Mouse (Mus musculus) CH12.LX (cell line): ENCODE results near the gene Spon2. TPM values are rescaled to one million over a fixed set of nuclear protein-coding genes. Genes with fewer than 3 reads are reported as not detected.

Experiments used
- DNase-seq: peaks from one replicate; pipeline ENCODE4 v3.0.0-alpha.2; 2013; ENCODE audit errors: extremely low read depth
- H3K27ac ChIP-seq: 2 replicates; pipeline ENCODE4 v1.5.1; 2012; ENCODE audit warnings: low read depth, mild to moderate bottlenecking, control low read depth, moderate library complexity; ENCODE audit not compliant: insufficient read depth
- H3K27me3 ChIP-seq: replicated peaks from 2 replicates; pipeline ENCODE3; 2012; ENCODE audit warnings: inconsistent platforms
- H3K36me3 ChIP-seq, 2 experiments: replicated peaks in 1 of 2; 2 replicates each; pipeline versions ENCODE3 to v1.6.1; 2012; ENCODE audit warnings: inconsistent platforms in 1 of 2, low read length in 1 of 2, mild to moderate bottlenecking in 1 of 2, mixed read lengths in 1 of 2, moderate library complexity in 1 of 2; ENCODE audit not compliant: control insufficient read depth in 1 of 2, insufficient read depth in 1 of 2
- H3K4me1 ChIP-seq, 2 experiments: 2 replicates each; pipeline ENCODE4 v1.6.1; 2012; ENCODE audit warnings: inconsistent platforms in 1 of 2, moderate library complexity in 1 of 2; ENCODE audit not compliant: insufficient read depth in 2 of 2, control insufficient read depth in 1 of 2
- H3K4me2 ChIP-seq: 2 replicates; pipeline ENCODE4 v1.6.1; 2012; ENCODE audit warnings: low read depth, mild to moderate bottlenecking, control low read depth; ENCODE audit not compliant: poor library complexity, insufficient read depth, severe bottlenecking
- H3K4me3 ChIP-seq, 3 experiments: fragments of 150-350 bp in 1 of 3; sonication (generic) in 1 of 3; replicated peaks in 1 of 3; 2 replicates each; pipeline versions ENCODE3 to v1.5.1; 2011 to 2012; ENCODE audit warnings: low read depth in 2 of 3, low read length in 2 of 3, mild to moderate bottlenecking in 2 of 3, moderate library complexity in 2 of 3, control low read depth in 1 of 3, improper control_type of control experiment in 1 of 3, inconsistent platforms in 1 of 3, mixed read lengths in 1 of 3; ENCODE audit not compliant: poor library complexity in 1 of 3
- H3K79me2 ChIP-seq: replicated peaks from 2 replicates; pipeline ENCODE4 v1.6.1; 2012; ENCODE audit warnings: mild to moderate bottlenecking, moderate library complexity; ENCODE audit not compliant: control insufficient read depth, poor library complexity, insufficient read depth, severe bottlenecking; ENCODE audit errors: extremely low read depth
- H3K9ac ChIP-seq: 2 replicates; pipeline ENCODE4 v1.6.1; 2012; ENCODE audit warnings: low read depth, mild to moderate bottlenecking, control low read depth, moderate library complexity; ENCODE audit not compliant: insufficient read depth
- H3K9me3 ChIP-seq: replicated peaks from 2 replicates; pipeline ENCODE3; 2012; ENCODE audit warnings: low read length, inconsistent platforms, mixed read lengths
- BHLHE40 ChIP-seq: IDR thresholded peaks from 2 replicates; pipeline ENCODE4 v1.6.1; 2011; ENCODE audit warnings: mild to moderate bottlenecking, low read depth, low read length, improper control_type of control experiment
- CHD2 ChIP-seq: IDR thresholded peaks from 2 replicates; pipeline ENCODE4 v1.6.1; 2011; ENCODE audit warnings: low read length, improper control_type of control experiment
- CTCF ChIP-seq, 2 experiments: IDR thresholded peaks in 1 of 2; conservative IDR thresholded peaks in 1 of 2; 2 replicates each; pipeline ENCODE4 v1.5.1; 2011 to 2012; ENCODE audit warnings: low read depth in 2 of 2, low read length in 2 of 2, improper control_type of control experiment in 1 of 2, inconsistent platforms in 1 of 2, mild to moderate bottlenecking in 1 of 2, moderate library complexity in 1 of 2
- EP300 ChIP-seq: IDR thresholded peaks from 2 replicates; pipeline ENCODE4 v1.6.1; 2011; ENCODE audit warnings: low read length, improper control_type of control experiment
- ETS1 ChIP-seq: conservative IDR thresholded peaks from 2 replicates; pipeline ENCODE4 v1.6.1; 2012; ENCODE audit warnings: low read depth, mild to moderate bottlenecking, inconsistent platforms, low read length, improper control_type of control experiment, moderate library complexity
- HCFC1 ChIP-seq: IDR thresholded peaks from 2 replicates; pipeline ENCODE4 v1.6.1; 2012; ENCODE audit warnings: low read depth, mild to moderate bottlenecking, inconsistent platforms, low read length, improper control_type of control experiment
- JUN ChIP-seq: IDR thresholded peaks from 2 replicates; pipeline ENCODE4 v1.6.1; 2011; ENCODE audit warnings: low read depth, mild to moderate bottlenecking, low read length, improper control_type of control experiment, moderate library complexity; ENCODE audit not compliant: insufficient read depth
- JUND ChIP-seq: conservative IDR thresholded peaks from 2 replicates; pipeline ENCODE4 v1.6.1; 2011; ENCODE audit warnings: low read depth, low read length, improper control_type of control experiment
- MAFK ChIP-seq: IDR thresholded peaks from 2 replicates; pipeline ENCODE4 v1.6.1; 2011; ENCODE audit warnings: low read length, improper control_type of control experiment; ENCODE audit not compliant: insufficient replicate concordance
- MAX ChIP-seq: IDR thresholded peaks from 2 replicates; pipeline ENCODE4 v1.6.1; 2011; ENCODE audit warnings: low read length, improper control_type of control experiment
- MEF2A ChIP-seq: IDR thresholded peaks from 2 replicates; pipeline ENCODE4 v1.6.1; 2014; ENCODE audit warnings: low read depth, mild to moderate bottlenecking, inconsistent platforms, low read length, improper control_type of control experiment, borderline replicate concordance
- MXI1 ChIP-seq: IDR thresholded peaks from 2 replicates; pipeline ENCODE4 v1.6.1; 2011; ENCODE audit warnings: mild to moderate bottlenecking, low read depth, low read length, improper control_type of control experiment
- MYC ChIP-seq: IDR thresholded peaks from 2 replicates; pipeline ENCODE4 v1.6.1; 2011; ENCODE audit warnings: low read depth, mild to moderate bottlenecking, improper control_type of control experiment, low read length
- NRF1 ChIP-seq: IDR thresholded peaks from 2 replicates; pipeline ENCODE4 v1.6.1; 2014; ENCODE audit warnings: low read depth, mild to moderate bottlenecking, inconsistent platforms, low read length, improper control_type of control experiment, moderate library complexity
- POLR2AphosphoS2 ChIP-seq: IDR thresholded peaks from 2 replicates; pipeline ENCODE4 v1.6.1; 2011; ENCODE audit warnings: low read depth, low read length, improper control_type of control experiment
- RCOR1 ChIP-seq: conservative IDR thresholded peaks from 2 replicates; pipeline ENCODE4 v1.6.1; 2012; ENCODE audit warnings: low read depth, mild to moderate bottlenecking, inconsistent platforms, low read length, improper control_type of control experiment
- SIN3A ChIP-seq: IDR thresholded peaks from 2 replicates; pipeline ENCODE4 v1.6.1; 2012; ENCODE audit warnings: low read length, improper control_type of control experiment, inconsistent platforms
- TBP ChIP-seq: conservative IDR thresholded peaks from 2 replicates; pipeline ENCODE4 v1.6.1; 2011; ENCODE audit warnings: low read depth, low read length, improper control_type of control experiment
- UBTF ChIP-seq: IDR thresholded peaks from 2 replicates; pipeline ENCODE4 v1.6.1; 2012; ENCODE audit warnings: low read depth, mild to moderate bottlenecking, inconsistent platforms, low read length, improper control_type of control experiment, moderate library complexity
- USF1 ChIP-seq: IDR thresholded peaks from 2 replicates; pipeline ENCODE4 v1.6.1; 2014; ENCODE audit warnings: low read depth, mild to moderate bottlenecking, inconsistent platforms, low read length, improper control_type of control experiment
- ZKSCAN1 ChIP-seq: IDR thresholded peaks from 2 replicates; pipeline ENCODE4 v1.6.1; 2012; ENCODE audit warnings: low read depth, inconsistent platforms, low read length, improper control_type of control experiment, borderline replicate concordance
- ZMIZ1 ChIP-seq: IDR thresholded peaks from 2 replicates; pipeline ENCODE4 v1.6.1; 2012; ENCODE audit warnings: low read depth, mild to moderate bottlenecking, inconsistent platforms, low read length, improper control_type of control experiment
- ZNF384 ChIP-seq: IDR thresholded peaks from 2 replicates; pipeline ENCODE4 v1.6.1; 2012; ENCODE audit warnings: low read depth, low read length, improper control_type of control experiment, inconsistent platforms
- dilution Hi-C: fragments of 300-500 bp; cut with MboI; formaldehyde crosslinking; loops from 2 replicates; pipeline ENCODE4 v1.14.3; 2020; ENCODE audit warnings: low sequenced_read_pairs; ENCODE audit not compliant: extremely low pct_unique_long_range_greater_than_20kb, extremely low pct_ligation_motif_present
- in situ Hi-C: fragments of 300-500 bp; cut with MboI; formaldehyde crosslinking; loops from 3 replicates; pipeline ENCODE4 v1.14.3; 2019; ENCODE audit warnings: low sequenced_read_pairs, low pct_ligation_motif_present, low pct_unique_long_range_greater_than_20kb, mixed read lengths
- polyA plus RNA-seq: library from polyadenylated mRNA; unstranded; fragments of >175 nt; gene quantifications from 2 replicates; pipeline ENCODE4 v1.2.1, GENCODE M21; 2012; ENCODE audit warnings: low read depth; ENCODE audit not compliant: insufficient read length
- total RNA-seq, 2 experiments: library from RNA; depleted of rRNA; stranded (reverse); fragments of 300-350 nt in 1 of 2; fragments of >200 nt in 1 of 2; gene quantifications; 2 replicates each; pipeline ENCODE4 v1.2.3; 2012 to 2014

Spon2 gene
- 0.21 TPM in 1 of 2 replicates, not detected in the other for total RNA-seq (2012; rRNA removed)
- total RNA-seq (2014; rRNA removed) = not detected in 2 replicates
- not detected in 2 replicates for polyA plus RNA-seq

DNA sequence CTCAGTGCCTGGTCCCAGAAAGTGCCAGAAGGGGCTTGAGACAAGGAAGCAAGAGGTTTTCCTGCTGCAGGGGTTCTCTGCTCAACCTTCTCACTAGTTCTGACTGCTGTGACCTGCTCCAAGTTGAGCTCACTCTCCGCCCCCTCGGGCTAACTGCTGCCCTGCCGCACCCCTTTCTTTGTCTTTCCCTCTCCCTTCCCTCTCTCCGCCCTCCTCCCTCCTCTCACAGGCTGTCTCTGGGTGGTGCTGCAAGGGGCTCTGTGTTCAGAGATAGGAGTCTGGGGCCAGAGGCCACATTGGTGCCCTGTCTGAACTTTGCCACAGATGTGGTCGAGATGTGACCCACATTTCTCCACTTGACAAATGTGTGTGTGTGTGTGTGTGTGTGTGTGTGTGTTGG is at the start of gene Spon2:
Spon2 (minus strand) TSS at position 375 of the 400 bp plus-strand sequence.
- no peak for DNase-seq
- Histone ChIP-seq H3K4me1 (no peaks in the 10 kb centered on the region), H3K9ac (no peak within 1 kb of the TSS), H3K27ac (no peak within 1 kb of the TSS), H3K9me3 (no peaks in the 10 kb centered on the region), H3K4me3 (no peak within 1 kb of the TSS), H3K4me2 (no peak within 1 kb of the TSS), H3K79me2 (no peaks in the 10 kb centered on the region), H3K36me3 (no peaks in the 10 kb centered on the region), H3K27me3 (peaks cover 54% of the 10 kb centered on the region)
- no peak for TF ChIP-seq UBTF
- TF ChIP-seq MEF2A = no peak
- TF ChIP-seq MAFK = no peak
- TF ChIP-seq RCOR1 = no peak
- no peak for TF ChIP-seq TBP
- no peak for TF ChIP-seq MYC
- in situ Hi-C loops = no loop called here
- dilution Hi-C loops = no loop called here

DNA sequence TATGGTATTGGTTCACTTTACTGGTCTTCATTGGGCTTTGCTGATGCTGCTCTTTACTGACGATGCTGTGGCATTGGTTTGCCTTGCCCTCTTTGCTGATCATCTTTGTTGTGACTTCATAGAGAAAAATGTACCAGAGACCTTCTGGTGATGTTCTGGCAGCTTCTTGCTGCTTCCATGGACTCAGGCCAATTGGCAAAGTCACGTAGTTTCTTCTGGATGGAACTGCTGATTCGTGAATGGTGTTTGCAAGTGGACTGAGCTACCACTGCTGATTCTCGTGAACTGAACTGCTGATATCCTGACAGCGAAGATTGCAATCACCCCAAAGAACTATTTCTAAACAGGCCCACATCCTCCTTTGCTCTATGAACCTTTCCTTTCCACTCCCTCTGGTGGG is 36.2 kb upstream of the Spon2 start:
- TF ChIP-seq MAFK (no peak), NRF1 (no peak), EP300 (no peak), POLR2AphosphoS2 (no peak), SIN3A (no peak), ETS1 (no peak), ZNF384 (no peak), CTCF (conservative IDR thresholded peaks at IDR 0.05 in 1 of 2, IDR thresholded peaks at IDR 0.05 in 1 of 2; ENCODE audit: low read depth in 2 of 2, low read length in 2 of 2) (no peak), JUND (no peak), UBTF (no peak), HCFC1 (no peak), MAX (no peak), USF1 (no peak), MEF2A (no peak), JUN (no peak), CHD2 (no peak), BHLHE40 (no peak), MXI1 (no peak), ZKSCAN1 (no peak), ZMIZ1 (no peak)
- H3K9ac ChIP-seq = no peak overlapping the region
- no peaks in the 10 kb centered on the region for H3K79me2 ChIP-seq
- in situ Hi-C loops (loop anchor here (25.0 kb wide), 1 partner anchor 333 kb away; no protein-coding TSS in a partner anchor), dilution Hi-C loops (no loop called here)
- no peaks in the 10 kb centered on the region for H3K4me1 ChIP-seq
- DNase-seq = no peak
- peaks cover 9% of the 10 kb centered on the region for H3K9me3 ChIP-seq
- H3K4me2 ChIP-seq = no peak overlapping the region
- H3K27ac ChIP-seq = no peak overlapping the region
- no peak overlapping the region for H3K4me3 ChIP-seq
- no peaks in the 10 kb centered on the region for H3K27me3 ChIP-seq
- H3K36me3 ChIP-seq = peaks cover 96 to 100% of the 10 kb centered on the region in 2 experiments
